Comparison of ENCODE assay signal across 8 mouse cellular contexts in the genomic region with DNA sequence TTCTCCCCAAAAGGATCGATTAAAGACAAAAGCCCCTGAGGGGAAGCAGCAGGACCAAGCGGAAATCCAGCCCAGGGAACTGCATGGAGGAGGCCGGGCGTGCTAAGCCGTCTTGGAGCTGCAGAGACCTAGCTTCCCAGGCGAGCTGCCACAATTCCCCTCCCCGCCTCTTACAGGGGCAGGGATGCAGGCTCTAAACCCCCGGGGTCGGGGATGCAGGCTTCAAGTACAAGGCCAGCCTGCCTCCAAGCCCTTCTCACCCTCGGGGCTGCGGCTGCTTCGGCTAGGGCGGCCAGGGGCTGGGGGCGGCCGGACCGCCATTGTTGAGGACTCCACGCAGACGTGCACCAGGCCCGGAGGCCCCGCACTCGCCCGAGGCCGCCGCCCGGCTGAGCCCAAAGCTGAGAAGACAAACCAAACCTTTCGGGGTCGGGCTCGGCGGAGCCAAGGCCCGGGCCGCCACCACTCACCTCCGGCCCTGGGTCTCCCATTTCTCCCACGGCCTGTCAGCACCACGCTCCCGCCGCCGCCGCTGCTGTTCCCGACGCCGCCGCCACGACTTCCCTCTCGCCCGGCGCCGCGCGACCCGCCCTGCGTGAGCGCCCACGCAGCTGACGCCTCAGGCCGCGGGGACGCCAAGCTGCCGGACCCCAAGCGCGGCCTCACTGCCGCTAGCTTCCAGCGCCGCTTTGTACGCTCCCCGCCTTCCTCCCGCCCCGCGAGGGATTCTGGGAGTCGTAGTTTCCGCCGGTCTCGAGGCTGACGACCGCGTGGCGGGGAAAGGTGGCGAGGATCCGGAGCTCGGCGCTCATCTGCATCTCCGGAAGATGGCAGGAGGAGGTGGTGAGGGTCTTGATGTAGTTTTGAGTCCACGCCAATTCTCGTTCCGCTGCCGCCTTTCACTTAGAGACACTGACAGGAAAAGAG. TPM values are rescaled to one million over a fixed set of nuclear protein-coding genes. Genes with fewer than 3 reads are reported as not detected.
DNase-seq lines count a peak whose midpoint lies in the region; ATAC-seq lines count a peak whose summit lies in the region.

A gene (minus strand): TSS at position 728 of the 927 bp plus-strand sequence.

- peak within 1 kb of the TSS; percentile 99 for H3K9ac ChIP-seq in hindbrain, embryonic 16.5 days (ENCODE audit: low read depth, low read length)

- peaks cover 19% of the 10 kb centered on the region for H3K4me1 ChIP-seq in hindbrain, embryonic 16.5 days (ENCODE audit: control insufficient read depth, insufficient read depth, low read depth, low read length)

- under 1% methylated on average over 73 of the region's 85 CpGs for WGBS in hindbrain, embryonic 16.5 days
- under 1% methylated on average over 85 of the region's 85 CpGs for WGBS in macrophage (ENCODE audit: missing documents)

- ATAC-seq in hindbrain, embryonic 16.5 days: peak; percentile 97

- H3K36me3 ChIP-seq in hindbrain, embryonic 16.5 days (ENCODE audit: control insufficient read depth, insufficient read depth, low read length): peaks cover 8% of the 10 kb centered on the region
- H3K36me3 ChIP-seq in macrophage (ENCODE audit: inconsistent target): 0 out of 2 replicates have a peak, but pooled peaks cover 6% of the 10 kb centered on the region

- peak within 1 kb of the TSS; percentile 85 for H3K4me3 ChIP-seq in hindbrain, embryonic 16.5 days (ENCODE audit: low read length)
- peak within 1 kb of the TSS; percentile 73 for H3K4me3 ChIP-seq in macrophage (ENCODE audit: inconsistent target)

- peaks cover 47% of the 10 kb centered on the region for H3K79me2 ChIP-seq in macrophage (ENCODE audit: inconsistent target)

- H3K9me3 ChIP-seq in hindbrain, embryonic 16.5 days (ENCODE audit: control insufficient read depth, low read length): no peaks in the 10 kb centered on the region

- peak within 1 kb of the TSS; percentile 95 for H3K27ac ChIP-seq in hindbrain, embryonic 16.5 days (ENCODE audit: low read depth, low read length)
- H3K27ac ChIP-seq in macrophage: peak within 1 kb of the TSS; percentile 42

- peak within 1 kb of the TSS; percentile 79 for H3K4me2 ChIP-seq in hindbrain, embryonic 16.5 days (ENCODE audit: low read length)

- H3K27me3 ChIP-seq in hindbrain, embryonic 16.5 days (replicated peaks; ENCODE audit: control insufficient read depth, insufficient read depth, low read length): no peaks in the 10 kb centered on the region

- peak; percentile 94 for DNase-seq in R1 (ENCODE audit: low read depth, low spot score)
- DNase-seq in cerebellum, postnatal 25 days: peak; percentile 95 to 97
- peak; percentile 92 to 93 for DNase-seq in frontal cortex, postnatal 36 days (ENCODE audit: low spot score in 2 of 2)
- peak; percentile 93 to 96 for DNase-seq in left cerebral cortex, adult 18-20 months (ENCODE audit: low spot score in 2 of 2)
- DNase-seq in right cerebral cortex, adult 18-20 months: peak; percentile 96
- DNase-seq in urinary bladder, postnatal 10 days (ENCODE audit: low spot score): peak; percentile 63

RNA-seq across cellular contexts. Expression of the gene that starts here (rescaled TPM):
- polyA plus RNA-seq in hindbrain, embryonic 16.5 days (2015; fragmentation: Nextera tagmentation; extraction: Ambion mirVana): 30.3 and 37.5 TPM in 2 replicates
- total RNA-seq in left cerebral cortex, adult 18-20 months (2021): 10 to 100 TPM; 52.7 to 57.5 TPM
- 100 to 1,000 TPM in 4 of 26 experiments, 10 to 100 TPM in 22; 39.0 to 122 (median 78.5) TPM for total RNA-seq in macrophage (2018; cell fraction: chromatin; rRNA removed)
- 10 to 100 TPM in 22 of 26 experiments, 1 to 10 TPM in 4; 9.2 to 20.2 (median 12.8) TPM for total RNA-seq in macrophage (2018; cell fraction: cytosol; rRNA removed)
- 10 to 100 TPM; 20.4 to 75.6 (median 37.1) TPM for total RNA-seq in macrophage (2018; cell fraction: nucleus; rRNA removed)
- 9.6 to 13.0 TPM (median 12.0 TPM) in 3 replicates for polyA plus RNA-seq in macrophage (2018)

Comparison
In these comparisons a context has a peak if more than half of its experiments do, and no peak if none do; other contexts are left out.
1. Peak in every context shown above with its lines: DNase-seq, ATAC-seq, H3K4me3 ChIP-seq and H3K27ac ChIP-seq.